Mouse (Mus musculus): ENCODE data around the gene Pign. TPM values are rescaled to one million over a fixed set of nuclear protein-coding genes. Genes with fewer than 3 reads are reported as not detected.

The Pign gene
- total and polyA plus RNA-seq, 3 experiments, result 27.1 to 59.0 (median 36.1) TPM

GRCm38 (mm10) chr1:105653981-105654380, 9.5 kb downstream of the Pign start:
- Histone ChIP-seq H3K36me3 (ENCODE audit: control insufficient read depth in 1 of 2, insufficient read depth in 2 of 2, low read length in 2 of 2) (peaks cover 0 to 41% of the 10 kb centered on the region in 2 experiments; a peak in 3 of 4 replicates), H3K27ac (ENCODE audit: control insufficient read depth, low read depth, low read length) (no peak overlapping the region), H3K27me3 (ENCODE audit: control insufficient read depth in 1 of 2, insufficient read depth in 2 of 2, low read length in 2 of 2) (no peaks in the 10 kb centered on the region), H3K4me3 (ENCODE audit: control insufficient read depth in 1 of 2, insufficient read depth in 1 of 2, low read depth in 2 of 2, low read length in 2 of 2) (no peak overlapping the region), H3K4me1 (ENCODE audit: control insufficient read depth in 1 of 2, insufficient read depth in 2 of 2, low read length in 2 of 2) (peaks cover 0 to 2% of the 10 kb centered on the region in 2 experiments; a peak in 2 of 4 replicates), H3K9me3 (replicated peaks; ENCODE audit: insufficient read depth, low read length) (no peaks in the 10 kb centered on the region), H3K79me2 (ENCODE audit: control insufficient read depth, insufficient read depth, low read length, poor library complexity) (no peaks in the 10 kb centered on the region), H3K9ac (ENCODE audit: control insufficient read depth, low read depth, low read length, poor library complexity, severe bottlenecking) (no peak overlapping the region)
- no peak for DNase-seq (ENCODE audit: low read depth, low spot score)
- no peak for TF ChIP-seq ELF1 (IDR thresholded peaks at IDR 0.05; ENCODE audit: low read depth, low read length)
- peak; percentile 48; the same call in 1 of the 2 replicates for TF ChIP-seq TCF12 (IDR thresholded peaks at IDR 0.05; ENCODE audit: low read depth, low read length)
- 0 out of 2 replicates have a peak, but pooled peaks have one; percentile 16 for TF ChIP-seq GATA1 (IDR thresholded peaks at IDR 0.05; ENCODE audit: low read depth, low read length)
- TF ChIP-seq EP300 (IDR thresholded peaks at IDR 0.05; ENCODE audit: low read depth in 1 of 2, low read length in 2 of 2), result peak; percentile 44 to 52; a peak in 2 of 4 replicates
- peak; percentile 20; the same call in 1 of the 2 replicates for TF ChIP-seq TAL1 (IDR thresholded peaks at IDR 0.05; ENCODE audit: low read length)

- H3K4me1 ChIP-seq (ENCODE audit: control insufficient read depth in 1 of 2, insufficient read depth in 2 of 2, low read length in 2 of 2), result peaks cover 0 to 2% of the 10 kb centered on the region in 2 experiments; a peak in 2 of 4 replicates
- no peaks in the 10 kb centered on the region for H3K27me3 ChIP-seq (ENCODE audit: control insufficient read depth in 1 of 2, insufficient read depth in 2 of 2, low read length in 2 of 2)
- H3K4me3 ChIP-seq (ENCODE audit: control insufficient read depth in 1 of 2, insufficient read depth in 1 of 2, low read depth in 2 of 2, low read length in 2 of 2), result no peak overlapping the region
- TF ChIP-seq JUND (IDR thresholded peaks at IDR 0.05; ENCODE audit: low read depth, low read length) (no peak), CHD2 (IDR thresholded peaks at IDR 0.05; ENCODE audit: low read length) (no peak), ZMIZ1 (IDR thresholded peaks at IDR 0.05; ENCODE audit: low read depth, low read length) (no peak), POLR2AphosphoS2 (IDR thresholded peaks at IDR 0.05; ENCODE audit: low read length) (no peak), MXI1 (IDR thresholded peaks at IDR 0.05; ENCODE audit: low read depth, low read length) (no peak), SMC3 (IDR thresholded peaks at IDR 0.05; ENCODE audit: low read depth, low read length) (no peak)
- DNase-seq (ENCODE audit: low read depth, low spot score), result no peak
- no peaks in the 10 kb centered on the region for H3K9me3 ChIP-seq (replicated peaks; ENCODE audit: insufficient read depth, low read length)
- H3K36me3 ChIP-seq (ENCODE audit: control insufficient read depth in 1 of 2, insufficient read depth in 2 of 2, low read length in 2 of 2), result peaks cover 0 to 42% of the 10 kb centered on the region in 2 experiments; a peak in 3 of 4 replicates
- no peaks in the 10 kb centered on the region for H3K79me2 ChIP-seq (ENCODE audit: control insufficient read depth, insufficient read depth, low read length, poor library complexity)
- H3K9ac ChIP-seq (ENCODE audit: control insufficient read depth, low read depth, low read length, poor library complexity, severe bottlenecking), result no peak overlapping the region
- H3K27ac ChIP-seq (ENCODE audit: control insufficient read depth, low read depth, low read length), result no peak overlapping the region
Measured at GRCm38 (mm10) chr1:105650650-105651049, 12.8 kb downstream of the Pign start.

GRCm38 (mm10) chr1:105644093-105644492, 19.4 kb downstream of the Pign start:
- H3K27me3 ChIP-seq (ENCODE audit: control insufficient read depth in 1 of 2, insufficient read depth in 2 of 2, low read length in 2 of 2), result no peaks in the 10 kb centered on the region
- no peak overlapping the region for H3K4me3 ChIP-seq (ENCODE audit: control insufficient read depth in 1 of 2, insufficient read depth in 1 of 2, low read depth in 2 of 2, low read length in 2 of 2)
- no peaks in the 10 kb centered on the region for H3K79me2 ChIP-seq (ENCODE audit: control insufficient read depth, insufficient read depth, low read length, poor library complexity)
- no peaks in the 10 kb centered on the region for H3K9me3 ChIP-seq (replicated peaks; ENCODE audit: insufficient read depth, low read length)
- no peak for DNase-seq (ENCODE audit: low read depth, low spot score)
- no peaks in the 10 kb centered on the region for H3K4me1 ChIP-seq (ENCODE audit: control insufficient read depth in 1 of 2, insufficient read depth in 2 of 2, low read length in 2 of 2)
- no peak for TF ChIP-seq ETS1 (IDR thresholded peaks at IDR 0.05; ENCODE audit: low read depth, low read length)
- no peak for TF ChIP-seq MAZ (IDR thresholded peaks at IDR 0.05; ENCODE audit: low read depth, low read length)
- TF ChIP-seq E2F4 (IDR thresholded peaks at IDR 0.05; ENCODE audit: borderline replicate concordance, low read depth, low read length), result no peak
- no peak for TF ChIP-seq JUND (IDR thresholded peaks at IDR 0.05; ENCODE audit: low read depth, low read length)
- TF ChIP-seq NELFE (IDR thresholded peaks at IDR 0.05; ENCODE audit: low read depth, low read length), result no peak
- no peak for TF ChIP-seq HCFC1 (IDR thresholded peaks at IDR 0.05; ENCODE audit: low read depth, low read length)
- no peak overlapping the region for H3K27ac ChIP-seq (ENCODE audit: control insufficient read depth, low read depth, low read length)
- peaks cover 2 to 29% of the 10 kb centered on the region in 2 experiments; a peak in 2 of 4 replicates for H3K36me3 ChIP-seq (ENCODE audit: control insufficient read depth in 1 of 2, insufficient read depth in 2 of 2, low read length in 2 of 2)
- H3K9ac ChIP-seq (ENCODE audit: control insufficient read depth, low read depth, low read length, poor library complexity, severe bottlenecking), result no peak overlapping the region
